Mouse (Mus musculus) heart, adult 2 months (tissue): ENCODE measurements around the gene Kdm5b. TPM values are rescaled to one million over a fixed set of nuclear protein-coding genes. Genes with fewer than 3 reads are reported as not detected.

Source experiments
- DNase-seq, 2 experiments: peaks; one replicate each; pipeline ENCODE4 v3.0.0; 2021
- H3K27ac ChIP-seq: fragments of 200-600 bp; 2 replicates; pipeline ENCODE4 v1.8.1; 2022
- H3K27me3 ChIP-seq: fragments of 200-500 bp; 2 replicates; pipeline ENCODE4 v1.6.1; 2012; ENCODE audit warnings: mild to moderate bottlenecking, low read length, inconsistent platforms, mixed read lengths; ENCODE audit not compliant: control insufficient read depth, insufficient read depth
- H3K36me3 ChIP-seq: fragments of 200-500 bp; 2 replicates; pipeline ENCODE4 v1.6.1; 2012; ENCODE audit warnings: low read length, inconsistent platforms; ENCODE audit not compliant: control insufficient read depth, insufficient read depth
- H3K4me1 ChIP-seq: fragments of 200-500 bp; 2 replicates; pipeline ENCODE4 v1.6.1; 2011; ENCODE audit warnings: low read length; ENCODE audit not compliant: control insufficient read depth, insufficient read depth
- H3K4me3 ChIP-seq: fragments of 200-600 bp; 2 replicates; pipeline ENCODE4 v1.8.1; 2022
- H3K79me2 ChIP-seq: fragments of 200-500 bp; replicated peaks from 2 replicates; pipeline ENCODE4 v1.6.1; 2012; ENCODE audit warnings: mild to moderate bottlenecking, inconsistent platforms, low read length, moderate library complexity, mixed read lengths; ENCODE audit not compliant: control insufficient read depth, insufficient read depth
- H3K9ac ChIP-seq: fragments of 200-500 bp; 2 replicates; pipeline ENCODE4 v1.6.1; 2012; ENCODE audit warnings: low read depth, mild to moderate bottlenecking, control low read depth, inconsistent platforms, low read length, mixed read lengths
- CTCF ChIP-seq: fragments of 200-600 bp; IDR thresholded peaks from 2 replicates; pipeline ENCODE4 v1.8.1; 2022; ENCODE audit warnings: antibody characterized with exemption, mild to moderate bottlenecking, moderate library complexity
- EP300 ChIP-seq: fragments of 200-500 bp; IDR thresholded peaks from 2 replicates; pipeline ENCODE4 v1.6.1; 2011; ENCODE audit warnings: low read depth, low read length, control low read depth; ENCODE audit not compliant: insufficient read depth
- POLR2A ChIP-seq: fragments of 200-500 bp; IDR thresholded peaks from 2 replicates; pipeline ENCODE4 v1.6.1; 2011; ENCODE audit warnings: mild to moderate bottlenecking, low read depth, low read length, control low read depth; ENCODE audit not compliant: insufficient read depth
- WGBS: fragments of 180-500 bp; shearing (Covaris S2); methylation state at CpG from one replicate; pipeline ENCODE4 v1.1.7; 2018; 5-methylcytosine and 5-hydroxymethylcytosine counted together
- intact Hi-C: fragments of 180-260 bp; cut with DNase I; formaldehyde crosslinking; loops from one replicate; pipeline ENCODE4 v1.15.1; 2025
- polyA plus RNA-seq: library from polyadenylated mRNA; depleted of rRNA; stranded (reverse); fragments of >200 nt; gene quantifications from 2 replicates; pipeline ENCODE4 v1.2.3, GENCODE M21; 2012; rRNA removed
- total RNA-seq, 2 experiments: library from RNA; stranded (reverse); gene quantifications; 2 replicates each; pipeline ENCODE4 v1.2.3; 2021

Gene Kdm5b
- total and polyA plus RNA-seq, 3 experiments = 3.3 to 13.2 (median 11.6) TPM

GRCm38 (mm10) chr1:134682460-134682859, 122.5 kb downstream of the Kdm5b start:
- 41% methylated on average over 9 of the region's 9 CpGs for WGBS
- no peak overlapping the region for H3K4me3 ChIP-seq
- no peak for TF ChIP-seq EP300
- TF ChIP-seq POLR2A = no peak
- TF ChIP-seq CTCF = no peak
- no peaks in the 10 kb centered on the region for H3K79me2 ChIP-seq
- DNase-seq = no peak
- no peaks in the 10 kb centered on the region for H3K36me3 ChIP-seq
- H3K9ac ChIP-seq = no peak overlapping the region
- H3K4me1 ChIP-seq = no peaks in the 10 kb centered on the region
- H3K27me3 ChIP-seq = no peaks in the 10 kb centered on the region; the same call in 1 of the 2 replicates
- intact Hi-C loops = no loop called here
- no peak overlapping the region for H3K27ac ChIP-seq

Other genes starting within 250 kb of the Kdm5b start
- gene Ppfia4, start 227.2 kb upstream of the Kdm5b start, total RNA-seq = under 1 TPM; 0.80 to 0.94 TPM
- 4.4 and 4.9 TPM in 2 replicates for gene Ppfia4, start 227.2 kb upstream of the Kdm5b start, polyA plus RNA-seq
- gene Tmem183a, start 198.2 kb upstream of the Kdm5b start, total RNA-seq = 10 to 100 TPM; 17.8 to 18.7 TPM
- 22.9 and 45.8 TPM in 2 replicates for gene Tmem183a, start 198.2 kb upstream of the Kdm5b start, polyA plus RNA-seq
- gene 4933406M09Rik, start 174.2 kb upstream of the Kdm5b start, total RNA-seq = not detected
- gene 4933406M09Rik, start 174.2 kb upstream of the Kdm5b start, polyA plus RNA-seq = not detected in 2 replicates
- 10 to 100 TPM; 21.0 to 24.1 TPM for gene Cyb5r1, start 154.6 kb upstream of the Kdm5b start, total RNA-seq
- 41.8 and 42.8 TPM in 2 replicates for gene Cyb5r1, start 154.6 kb upstream of the Kdm5b start, polyA plus RNA-seq
- gene Adipor1, start 144.8 kb upstream of the Kdm5b start, total RNA-seq = 100 to 1,000 TPM; 140 TPM
- 148 and 177 TPM in 2 replicates for gene Adipor1, start 144.8 kb upstream of the Kdm5b start, polyA plus RNA-seq
- 10 to 100 TPM; 20.2 to 21.8 TPM for gene Klhl12, start 104.6 kb upstream of the Kdm5b start, total RNA-seq
- gene Klhl12, start 104.6 kb upstream of the Kdm5b start, polyA plus RNA-seq = 9.3 and 15.7 TPM in 2 replicates
- gene Rabif, start 65.5 kb upstream of the Kdm5b start, total RNA-seq = 1 to 10 TPM; 8.6 to 9.1 TPM
- 9.1 and 14.9 TPM in 2 replicates for gene Rabif, start 65.5 kb upstream of the Kdm5b start, polyA plus RNA-seq
- not detected for gene Mgat4e, start 10.5 kb upstream of the Kdm5b start, total RNA-seq
- gene Mgat4e, start 10.5 kb upstream of the Kdm5b start, polyA plus RNA-seq = 0.20 TPM in 1 of 2 replicates, not detected in the other
- under 1 TPM in 1 of 2 experiments, not detected in 1; 0.05 TPM for gene Syt2, start 86.5 kb downstream of the Kdm5b start, total RNA-seq
- 0.04 and 0.06 TPM in 2 replicates for gene Syt2, start 86.5 kb downstream of the Kdm5b start, polyA plus RNA-seq